Mouse (Mus musculus) duodenum, adult 2 months (tissue): ENCODE measurements around the gene Fam166b. TPM values are rescaled to one million over a fixed set of nuclear protein-coding genes. Genes with fewer than 3 reads are reported as not detected.

Experiments used
- polyA plus RNA-seq: library from polyadenylated mRNA; depleted of rRNA; stranded (reverse); fragments of >200 nt; gene quantifications from 2 replicates; pipeline ENCODE4 v1.2.3, GENCODE M21; 2012; ENCODE audit warnings: low replicate concordance; rRNA removed

The Fam166b gene
- 0.15 and 0.32 TPM in 2 replicates for polyA plus RNA-seq

DNA sequence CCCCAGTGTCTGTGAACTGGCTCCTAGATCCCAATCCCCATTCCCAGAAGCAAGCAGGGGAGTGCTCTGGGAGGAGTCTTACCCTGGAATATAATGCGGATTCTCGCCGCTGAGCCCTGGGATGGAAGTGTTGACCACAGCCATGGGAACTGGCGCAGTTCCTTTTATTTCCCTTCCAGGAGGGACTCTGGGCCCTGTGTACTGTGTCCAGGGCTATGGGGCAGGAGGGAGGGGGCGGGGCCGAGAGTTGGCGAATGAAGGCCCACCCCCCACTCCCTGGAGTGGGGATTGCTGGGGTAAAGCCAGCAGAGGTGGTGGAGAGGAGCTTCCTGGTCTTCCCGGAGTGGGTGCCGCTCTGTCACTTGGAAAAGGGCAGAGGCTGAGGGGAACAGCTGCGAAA is at the start of gene Fam166b:
Gene Fam166b, minus strand, starts transcription at position 189 of the 400 bp plus-strand sequence.

DNA sequence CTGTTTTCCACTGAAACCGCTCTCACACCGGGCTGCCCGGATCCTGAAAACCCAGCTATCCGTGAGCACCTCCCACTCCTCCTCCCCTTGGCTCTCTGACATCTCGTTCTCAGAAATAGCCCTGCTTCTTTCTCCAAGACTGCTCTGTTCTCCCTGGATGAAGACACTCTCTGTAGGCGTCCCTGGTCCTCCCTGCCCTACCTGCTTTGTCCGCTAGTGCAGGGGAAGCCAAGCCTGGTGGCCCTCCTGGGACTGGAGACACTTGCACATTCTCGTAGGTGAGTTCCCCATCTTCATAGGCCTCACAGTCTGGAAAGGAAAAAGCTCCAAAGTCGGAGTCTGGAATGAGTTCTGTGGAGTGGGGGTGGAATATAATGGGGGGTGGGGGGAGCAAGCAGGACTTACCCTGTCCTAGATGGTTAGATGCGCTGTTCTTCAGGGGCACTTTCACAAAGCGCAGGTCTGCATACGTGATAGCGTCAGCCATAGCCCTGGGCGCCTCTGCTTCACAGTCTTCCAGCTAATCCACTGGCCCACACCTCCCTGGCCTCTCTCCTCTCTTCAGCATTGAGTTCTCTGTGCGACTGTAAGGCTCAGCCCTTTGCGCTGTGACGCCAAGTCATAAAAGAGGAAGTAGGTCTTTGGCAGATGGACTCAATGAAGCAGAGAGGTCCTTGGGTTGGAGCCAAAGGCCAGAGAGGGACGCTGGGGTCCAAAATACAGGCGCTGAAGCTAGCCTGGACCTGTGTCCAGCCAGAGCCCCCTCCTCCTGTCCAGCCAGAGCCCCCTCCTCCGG is 25.3 kb upstream of the Fam166b start, which contains the start of gene Cd72:
Gene Cd72, minus strand, starts transcription at position 588 of the 796 bp plus-strand sequence.

GRCm38 (mm10) chr4:43441639-43442038 is 12.7 kb upstream of the Fam166b start, which contains the start of gene Tesk1:
Tesk1 (plus strand) TSS chr4:43441939.

GRCm38 (mm10) chr4:43381408-43382154 is 47.4 kb downstream of the Fam166b start, which contains the start of gene Rusc2:
Rusc2 (plus strand) TSS chr4:43381979.

Other genes starting within 250 kb of the Fam166b start
- gene Atp8b5, start 162.0 kb downstream of the Fam166b start, polyA plus RNA-seq: not detected in 2 replicates
- 8.1 and 9.9 TPM in 2 replicates for gene Rusc2, start 47.2 kb downstream of the Fam166b start, polyA plus RNA-seq
- gene Tesk1, start 12.8 kb upstream of the Fam166b start, polyA plus RNA-seq: 82.2 and 96.7 TPM in 2 replicates
- 2.3 and 3.4 TPM in 2 replicates for gene Cd72, start 25.5 kb upstream of the Fam166b start, polyA plus RNA-seq
- 1.0 and 1.3 TPM in 2 replicates for gene Sit1, start 54.6 kb upstream of the Fam166b start, polyA plus RNA-seq
- 470 and 876 TPM in 2 replicates for gene Ccdc107, start 63.8 kb upstream of the Fam166b start, polyA plus RNA-seq
- 41.0 and 46.8 TPM in 2 replicates for gene Arhgef39, start 70.6 kb upstream of the Fam166b start, polyA plus RNA-seq
- gene Car9, start 77.8 kb upstream of the Fam166b start, polyA plus RNA-seq: 55.7 and 182 TPM in 2 replicates
- 26.4 and 45.4 TPM in 2 replicates for gene Tpm2, start 94.6 kb upstream of the Fam166b start, polyA plus RNA-seq
- 123 and 169 TPM in 2 replicates for gene Creb3, start 133.2 kb upstream of the Fam166b start, polyA plus RNA-seq
- 45.3 and 46.9 TPM in 2 replicates for gene Tln1, start 133.6 kb upstream of the Fam166b start, polyA plus RNA-seq
- gene Rgp1, start 149.6 kb upstream of the Fam166b start, polyA plus RNA-seq: 27.0 and 43.1 TPM in 2 replicates
- gene Gba2, start 149.7 kb upstream of the Fam166b start, polyA plus RNA-seq: 6.5 and 8.3 TPM in 2 replicates
- 0.26 TPM in 1 of 2 replicates, not detected in the other for gene Msmp, start 155.4 kb upstream of the Fam166b start, polyA plus RNA-seq
- 4.7 and 10.2 TPM in 2 replicates for gene Npr2, start 202.8 kb upstream of the Fam166b start, polyA plus RNA-seq
- gene Spag8, start 224.5 kb upstream of the Fam166b start, polyA plus RNA-seq: 0.52 and 0.68 TPM in 2 replicates
- gene Hint2, start 227.3 kb upstream of the Fam166b start, polyA plus RNA-seq: 62.8 and 89.1 TPM in 2 replicates
- gene Tmem8b, start 239.8 kb upstream of the Fam166b start, polyA plus RNA-seq: 4.5 and 6.5 TPM in 2 replicates
- gene Fam221b, start 240.0 kb upstream of the Fam166b start, polyA plus RNA-seq: not detected in 2 replicates